Mouse (Mus musculus) thymus, postnatal 10 days (tissue): ENCODE data around the gene Tceanc.

Experiments
- DNase-seq, 2 experiments: peaks; one replicate each; pipeline ENCODE4 v3.0.0; 2021; ENCODE audit warnings: low spot score in 2 of 2

The Tceanc gene

DNA sequence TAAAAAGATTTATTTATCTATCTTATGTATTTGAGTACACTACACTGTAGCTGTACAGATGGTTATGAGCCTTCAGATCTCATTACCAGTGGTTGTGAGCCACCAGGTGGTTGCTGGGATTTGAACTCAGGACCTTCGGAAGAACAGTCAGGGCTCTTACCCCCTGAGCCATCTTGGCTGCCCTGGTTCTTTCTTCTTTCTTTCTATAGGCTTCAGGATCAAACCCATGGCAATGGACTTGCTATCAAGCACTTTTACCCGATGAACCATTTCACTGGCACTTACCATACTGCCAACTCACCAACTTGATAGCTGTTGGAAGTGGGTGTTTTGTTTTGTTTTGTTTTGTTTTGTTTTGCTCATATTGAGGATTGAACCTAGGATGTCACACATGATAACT, 23.3 kb downstream of the Tceanc start:
- no peak for DNase-seq

DNA sequence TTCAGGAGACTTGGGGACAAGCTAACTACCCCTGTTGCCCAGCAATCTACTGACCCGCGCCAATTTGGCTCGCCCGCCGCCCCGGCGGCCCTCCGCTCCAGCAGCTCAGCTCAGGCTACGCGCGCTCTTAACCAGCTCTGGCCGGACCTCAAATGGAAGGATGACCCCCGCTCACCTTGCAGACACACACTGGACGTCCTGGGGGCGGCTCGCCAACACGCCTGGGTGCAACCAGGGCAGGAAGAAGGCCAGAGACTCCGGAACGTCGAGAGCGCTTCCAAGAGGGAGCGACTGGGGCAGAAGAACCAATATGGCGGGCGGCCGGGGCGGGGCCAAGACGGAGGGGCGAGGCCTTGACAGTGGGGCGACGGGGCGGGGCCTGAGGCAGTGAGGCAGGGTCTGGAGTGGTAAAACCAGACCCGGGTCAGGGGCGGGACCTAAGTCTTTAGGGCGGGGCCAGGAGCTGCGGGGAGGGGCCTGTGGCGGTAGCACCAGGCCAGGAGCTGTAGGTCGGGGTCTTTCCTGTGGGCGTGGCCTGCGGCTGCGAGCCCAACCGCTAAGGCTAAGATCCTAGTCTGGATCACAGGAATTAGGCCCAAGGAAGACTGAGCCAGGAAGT, 38.9 kb downstream of the Tceanc start, which contains the start of gene Rab9:
Gene Rab9, minus strand, starts transcription at position 503 of the 619 bp plus-strand sequence.
- DNase-seq = peak; percentile 90 to 93

DNA sequence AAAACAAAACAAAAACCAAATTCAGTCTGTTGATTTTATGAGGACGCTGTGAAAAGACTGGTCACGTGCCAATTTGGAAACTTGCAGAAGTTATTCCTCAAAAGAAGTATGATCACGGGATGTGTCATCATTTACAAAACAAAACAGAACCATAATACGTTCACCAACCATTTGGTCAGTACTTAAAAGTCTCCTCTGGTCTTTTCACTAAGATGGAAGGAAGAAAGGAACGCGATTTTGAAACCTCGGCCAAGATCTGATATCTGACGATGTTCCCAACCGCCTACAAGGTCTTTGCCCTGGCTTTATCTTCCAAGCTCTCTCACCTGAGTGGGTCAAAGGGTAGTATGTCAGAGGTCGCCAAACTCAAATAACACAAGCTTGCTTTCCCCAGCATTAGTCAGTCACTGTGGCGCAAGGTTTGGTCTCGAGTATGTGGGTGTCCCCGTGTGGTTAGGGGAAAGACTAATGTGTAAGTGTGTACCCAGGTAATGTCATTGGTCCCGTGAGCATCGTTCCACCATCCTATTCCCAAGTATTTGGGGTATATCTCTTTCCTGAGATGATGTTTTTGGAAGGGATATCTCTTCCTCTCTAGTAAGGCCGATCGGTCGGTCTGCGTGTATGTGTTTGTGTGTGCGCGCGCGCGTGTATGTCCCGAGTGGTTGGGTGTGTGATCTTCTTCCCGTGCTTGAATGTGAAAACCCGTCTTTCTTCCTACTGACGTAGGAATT, 39.6 kb downstream of the Tceanc start:
- DNase-seq = peak; percentile 6 to 8

DNA sequence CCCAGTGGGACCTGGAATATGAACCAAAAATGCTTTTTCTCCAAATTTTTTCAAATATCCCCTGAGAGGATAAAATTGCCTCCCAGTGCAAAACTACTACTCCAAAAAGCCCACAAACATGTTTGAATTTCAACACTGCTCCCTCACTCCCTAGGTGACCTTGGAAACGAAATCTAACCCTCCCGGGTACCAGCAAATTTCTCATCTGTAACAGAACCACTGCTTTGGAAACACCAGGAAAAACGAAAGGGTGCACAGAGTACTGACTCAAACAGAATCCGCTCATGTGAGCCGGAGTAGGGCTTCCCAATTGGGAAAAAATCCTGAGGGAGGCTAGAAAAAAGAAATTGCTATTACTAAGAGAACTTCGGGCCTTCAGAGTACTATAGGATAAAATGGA, 41.0 kb downstream of the Tceanc start:
- DNase-seq = no peak

DNA sequence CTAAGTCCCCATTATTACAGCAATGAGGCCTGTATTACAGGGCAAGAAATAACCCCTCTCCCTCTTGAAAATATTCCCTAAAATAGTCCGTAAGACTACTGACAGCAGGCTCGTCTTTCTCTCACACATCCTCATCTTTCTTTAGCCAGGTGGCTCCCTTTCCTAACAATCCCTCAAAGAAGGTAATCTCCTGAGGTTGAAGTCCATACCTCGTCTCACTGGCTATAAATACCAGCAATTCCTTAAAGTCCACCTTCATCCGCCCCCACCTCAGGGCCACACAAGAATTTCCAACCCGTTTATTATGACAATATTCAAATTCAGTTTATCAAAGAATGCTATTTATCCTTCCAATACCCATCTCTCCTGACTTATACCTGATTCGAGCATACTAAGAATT, 45.8 kb downstream of the Tceanc start:
- DNase-seq = no peak

DNA sequence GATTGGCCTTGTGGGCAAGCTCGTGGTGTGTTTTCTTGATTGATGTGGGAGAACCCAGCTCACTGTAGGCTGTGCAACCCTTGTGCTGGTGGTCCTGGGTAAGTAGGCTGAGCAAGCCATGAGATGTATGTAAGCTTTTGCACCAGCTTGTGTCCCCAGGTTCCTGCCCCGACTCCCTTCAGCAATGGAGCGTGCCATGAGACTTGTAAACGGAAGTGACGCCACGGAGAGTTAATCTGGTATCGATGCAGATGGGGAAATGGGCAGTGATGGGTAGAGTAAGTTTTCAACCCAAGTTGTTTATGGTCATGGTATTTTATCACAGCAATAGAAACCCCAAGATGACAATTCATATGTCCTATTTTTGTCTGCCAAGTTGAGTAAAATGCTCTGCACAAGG, 50.0 kb downstream of the Tceanc start:
- no peak for DNase-seq

DNA sequence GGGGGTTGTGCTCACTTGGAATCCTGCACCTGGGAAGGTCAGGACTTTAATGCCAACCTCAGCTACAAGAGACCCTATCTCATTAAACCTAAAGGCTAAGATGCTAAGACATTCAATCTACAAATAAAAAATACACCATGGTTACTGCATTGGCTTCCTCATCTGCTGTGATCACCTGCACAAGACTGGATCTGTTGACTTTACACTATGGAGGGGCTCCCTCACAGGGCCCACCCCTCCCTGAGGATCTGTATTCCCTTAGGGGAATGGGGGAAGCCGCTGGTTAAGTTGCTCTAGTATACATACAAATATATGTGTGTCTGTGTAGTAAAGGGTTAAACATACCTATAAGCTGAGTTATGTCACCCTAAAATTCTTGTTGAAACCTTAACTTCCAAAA, 62.8 kb downstream of the Tceanc start:
- DNase-seq = no peak

DNA sequence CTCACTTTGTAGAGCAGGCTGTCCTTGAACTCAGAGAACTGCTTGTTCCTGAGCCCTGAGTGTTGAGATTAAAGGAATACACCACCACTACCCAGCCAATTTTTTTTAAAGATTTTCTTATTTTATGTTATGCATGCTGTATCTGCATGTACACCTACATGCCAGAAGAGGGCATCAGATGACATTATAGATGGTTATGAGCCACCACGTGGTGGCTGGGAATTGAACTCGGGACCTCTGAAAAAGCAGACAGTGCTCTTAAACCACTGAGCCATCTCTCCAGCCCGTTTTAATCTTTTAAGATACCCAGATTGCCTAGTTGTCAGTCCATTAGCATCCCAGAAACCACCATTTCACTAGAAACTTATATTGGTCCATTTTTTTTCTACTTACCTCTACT, 64.0 kb downstream of the Tceanc start:
- no peak for DNase-seq

DNA sequence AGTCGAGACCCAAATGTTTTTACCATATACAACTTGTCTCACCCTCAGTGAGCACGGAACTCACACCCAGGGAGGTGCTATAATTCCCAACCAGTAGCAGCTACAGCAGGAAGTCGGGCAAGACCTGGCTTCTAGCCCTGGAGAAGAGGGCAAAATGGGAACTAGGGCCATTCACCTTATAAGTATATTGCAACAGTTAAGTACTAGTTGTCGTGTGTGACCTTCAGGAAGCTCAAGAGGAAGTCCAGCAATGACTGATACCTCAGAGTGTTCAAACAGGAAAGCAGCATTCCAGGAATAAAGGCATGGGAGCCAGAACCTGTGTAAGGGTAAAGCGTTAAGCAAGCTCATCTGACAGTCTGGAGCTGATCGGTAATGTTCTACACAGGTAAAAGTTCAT, 64.8 kb downstream of the Tceanc start:
- DNase-seq = no peak
